Mouse (Mus musculus) kidney, adult 2 months (tissue): ENCODE measurements at regions not wholly inside any gene's neighbourhood (a gene's known extent, or its start where the extent isn't known, plus 50 kb on each side); places are given as distances from the start of the nearest gene placed in this dataset.

Source experiments
- DNase-seq: peaks from one replicate; pipeline ENCODE4 v3.0.0; 2021
- H3K27ac ChIP-seq: fragments of 200-500 bp; 2 replicates; pipeline ENCODE4 v1.5.1; 2012; ENCODE audit warnings: low read depth, low read length, control low read depth, inconsistent platforms; ENCODE audit not compliant: insufficient read depth
- H3K27me3 ChIP-seq: fragments of 200-500 bp; replicated peaks from 2 replicates; pipeline ENCODE4 v1.6.1; 2012; ENCODE audit warnings: mild to moderate bottlenecking, moderate library complexity, low read length, inconsistent platforms; ENCODE audit not compliant: control insufficient read depth, insufficient read depth
- H3K36me3 ChIP-seq: fragments of 200-500 bp; 2 replicates; pipeline ENCODE4 v1.6.1; 2012; ENCODE audit warnings: mild to moderate bottlenecking, moderate library complexity, low read length, inconsistent platforms; ENCODE audit not compliant: control insufficient read depth, insufficient read depth
- H3K4me1 ChIP-seq: fragments of 200-500 bp; 2 replicates; pipeline ENCODE4 v1.6.1; 2011; ENCODE audit warnings: low read length; ENCODE audit not compliant: control insufficient read depth, insufficient read depth
- H3K4me3 ChIP-seq: fragments of 200-500 bp; 2 replicates; pipeline ENCODE4 v1.5.1; 2011; ENCODE audit warnings: mild to moderate bottlenecking, low read depth, low read length, control low read depth; ENCODE audit not compliant: insufficient read depth
- CTCF ChIP-seq: fragments of 200-500 bp; conservative IDR thresholded peaks from 2 replicates; pipeline ENCODE4 v1.5.1; 2011; ENCODE audit warnings: low read depth, mild to moderate bottlenecking, control low read depth, low read length, moderate library complexity, mixed read lengths; ENCODE audit not compliant: insufficient read depth, insufficient read length
- POLR2A ChIP-seq: fragments of 200-500 bp; IDR thresholded peaks from one replicate; pipeline ENCODE4 v1.6.1; 2011; ENCODE audit warnings: low read depth, low read length, control low read depth
- WGBS: fragments of 180-500 bp; shearing (Covaris S2); methylation state at CpG from one replicate; pipeline ENCODE4 v1.1.7; 2018; 5-methylcytosine and 5-hydroxymethylcytosine counted together

GRCm38 (mm10) chrX:58445624-58446323, 423.3 kb downstream of the Zic3 start:
- H3K36me3 ChIP-seq: no peaks in the 10 kb centered on the region
- no peak for DNase-seq
- no peaks in the 10 kb centered on the region for H3K4me1 ChIP-seq
- no peak overlapping the region for H3K27ac ChIP-seq
- no peaks in the 10 kb centered on the region for H3K27me3 ChIP-seq
- no peak for TF ChIP-seq POLR2A
- no peak for TF ChIP-seq CTCF
- 60% methylated on average over 4 of the region's 4 CpGs for WGBS
- H3K4me3 ChIP-seq: no peak overlapping the region

GRCm38 (mm10) chrX:58447605-58448004, 425.1 kb downstream of the Zic3 start:
- Histone ChIP-seq H3K27ac (no peak overlapping the region), H3K4me3 (no peak overlapping the region), H3K4me1 (no peaks in the 10 kb centered on the region), H3K27me3 (no peaks in the 10 kb centered on the region), H3K36me3 (no peaks in the 10 kb centered on the region)
- TF ChIP-seq CTCF (no peak), POLR2A (no peak)
- DNase-seq: no peak
- 62% methylated on average over 6 of the region's 6 CpGs for WGBS

GRCm38 (mm10) chrX:58469683-58470082, 439.5 kb upstream of the 4930550L24Rik start:
- TF ChIP-seq CTCF: no peak
- TF ChIP-seq POLR2A: no peak
- DNase-seq: no peak
- 68% methylated on average over 6 of the region's 6 CpGs for WGBS

GRCm38 (mm10) chrX:58470986-58471385, 438.2 kb upstream of the 4930550L24Rik start:
- TF ChIP-seq POLR2A: no peak
- no peak for TF ChIP-seq CTCF
- 59% methylated on average over 1 of the region's 1 CpGs for WGBS
- no peak overlapping the region for H3K27ac ChIP-seq
- H3K27me3 ChIP-seq: no peaks in the 10 kb centered on the region
- H3K36me3 ChIP-seq: no peaks in the 10 kb centered on the region
- H3K4me3 ChIP-seq: no peak overlapping the region
- no peak for DNase-seq
- H3K4me1 ChIP-seq: no peaks in the 10 kb centered on the region

More at GRCm38 (mm10) chrX:58469683-58470082, 439.5 kb upstream of the 4930550L24Rik start:
- H3K27ac ChIP-seq: no peak overlapping the region
- H3K36me3 ChIP-seq: no peaks in the 10 kb centered on the region
- no peak overlapping the region for H3K4me3 ChIP-seq
- no peaks in the 10 kb centered on the region for H3K27me3 ChIP-seq
- H3K4me1 ChIP-seq: no peaks in the 10 kb centered on the region

- TF ChIP-seq POLR2A (no peak), CTCF (peak; percentile 23; the same call in 1 of the 2 replicates)
- no peak overlapping the region for H3K4me3 ChIP-seq
- no peaks in the 10 kb centered on the region for H3K27me3 ChIP-seq
- no peaks in the 10 kb centered on the region for H3K4me1 ChIP-seq
- H3K36me3 ChIP-seq: no peaks in the 10 kb centered on the region
- H3K27ac ChIP-seq: no peak overlapping the region
- WGBS: 0% methylated on average over 2 of the region's 2 CpGs
- DNase-seq: peak; percentile 0
Measured at GRCm38 (mm10) chrX:58490861-58491260, 418.3 kb upstream of the 4930550L24Rik start.

GRCm38 (mm10) chrX:58503573-58503972, 405.6 kb upstream of the 4930550L24Rik start:
- Histone ChIP-seq H3K27me3 (no peaks in the 10 kb centered on the region), H3K4me3 (no peak overlapping the region), H3K27ac (no peak overlapping the region), H3K4me1 (no peaks in the 10 kb centered on the region), H3K36me3 (no peaks in the 10 kb centered on the region)
- DNase-seq: no peak
- 53% methylated on average over 1 of the region's 1 CpGs for WGBS
- TF ChIP-seq POLR2A: no peak
- no peak for TF ChIP-seq CTCF

- Histone ChIP-seq H3K27ac (no peak overlapping the region), H3K4me3 (no peak overlapping the region), H3K27me3 (no peaks in the 10 kb centered on the region), H3K36me3 (no peaks in the 10 kb centered on the region), H3K4me1 (no peaks in the 10 kb centered on the region)
- DNase-seq: no peak
- TF ChIP-seq CTCF (no peak), POLR2A (no peak)
- WGBS: 35% methylated on average over 5 of the region's 5 CpGs
Measured at GRCm38 (mm10) chrX:58514925-58515324, 394.2 kb upstream of the 4930550L24Rik start.
